Mouse (Mus musculus): ENCODE data around the gene Zbtb42.

DNA sequence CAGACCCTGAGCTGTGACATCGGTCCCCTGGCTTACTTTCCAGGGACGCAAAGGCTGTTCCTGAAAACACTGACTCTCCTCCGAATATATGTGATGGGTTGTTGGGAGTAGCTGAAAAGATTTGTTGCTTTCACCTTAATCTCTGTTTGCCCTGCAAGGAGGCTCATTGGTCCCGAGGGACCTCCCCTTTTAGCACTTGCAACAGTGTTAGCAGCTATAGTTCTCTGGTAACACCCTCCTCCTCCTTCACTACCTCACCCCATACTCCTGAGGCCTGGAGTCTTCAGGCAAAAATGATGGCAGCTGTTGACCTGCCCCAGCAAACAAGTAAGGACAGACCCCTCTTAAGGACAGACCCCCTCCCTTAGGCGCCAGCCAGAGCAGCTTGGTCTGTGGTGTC lies 40.4 kb downstream of the Zbtb42 start:
- no peak for TF ChIP-seq CTCF (conservative IDR thresholded peaks at IDR 0.05; ENCODE audit: low read length)
- no peak for TF ChIP-seq POU5F1 (IDR thresholded peaks at IDR 0.05; ENCODE audit: borderline replicate concordance, low read length)
- no peak for TF ChIP-seq NANOG (IDR thresholded peaks at IDR 0.05; ENCODE audit: borderline replicate concordance, low read length)

Data from E14TG2a.4 (cell line).